Mouse (Mus musculus) activated CD4-positive, CD25-positive, alpha-beta regulatory T cell (primary cell): ENCODE data around the gene Hal. TPM values are rescaled to one million over a fixed set of nuclear protein-coding genes. Genes with fewer than 3 reads are reported as not detected.

Experiments
- polyA plus RNA-seq, 2 experiments: library from polyadenylated mRNA; unstranded; fragments of 100-300 nt; shearing (Covaris generic); gene quantifications; one replicate each; pipeline ENCODE4 v1.2.1; 2017

Gene Hal
- polyA plus RNA-seq, result not detected

GRCm38 (mm10) chr10:93488066-93488827, at the start of gene Hal:
Gene Hal, plus strand, starts transcription at chr10:93488768.

GRCm38 (mm10) chr10:93539775-93540430, 51.3 kb downstream of the Hal start, which contains the start of gene Amdhd1:
Gene Amdhd1, minus strand, starts transcription at chr10:93540033.

DNA sequence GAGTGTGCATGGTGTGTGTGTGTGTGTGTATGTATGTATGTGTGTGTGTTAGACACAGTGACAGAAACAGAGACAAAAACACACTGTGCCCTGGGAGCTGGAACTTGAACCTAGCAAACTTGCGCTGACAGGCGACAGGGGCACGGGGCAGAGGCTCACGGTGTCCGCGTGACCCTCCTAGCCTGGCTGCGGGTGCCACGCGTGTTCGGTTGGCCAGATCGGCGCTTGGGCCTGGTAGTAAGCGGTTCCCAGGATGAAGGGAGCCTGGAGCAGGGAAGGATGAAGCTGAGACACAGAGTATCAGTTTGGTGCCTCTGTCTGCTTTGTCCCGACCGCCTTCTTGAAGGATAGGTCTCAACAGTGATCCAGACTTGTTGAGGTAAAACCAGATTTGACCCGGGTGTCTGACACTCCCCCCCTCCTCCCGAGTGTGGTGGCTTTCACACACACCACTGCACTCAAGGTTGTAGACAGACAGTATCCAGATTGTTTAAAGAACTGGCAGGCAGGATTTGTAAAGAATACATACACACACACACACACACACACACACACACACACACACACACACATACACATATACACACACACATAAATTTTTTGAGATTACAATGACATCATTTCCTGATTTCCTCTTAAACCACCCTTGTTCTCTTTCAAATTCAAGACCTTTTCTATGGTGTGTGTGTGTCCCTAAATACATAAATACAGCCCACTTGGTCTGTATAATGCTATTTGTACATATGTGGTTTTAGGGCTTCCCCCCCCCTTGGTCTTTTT, 52.1 kb downstream of the Hal start, which contains the start of gene Ccdc38:
Gene Ccdc38 (plus strand): TSS at position 202 of the 780 bp plus-strand sequence.

Other genes with a start within 250 kb of the Hal start
- 10 to 100 TPM; 72.3 to 72.8 TPM for gene Elk3, start 177.6 kb upstream of the Hal start, polyA plus RNA-seq
- 100 to 1,000 TPM; 242 to 244 TPM for gene Lta4h, start 35.4 kb upstream of the Hal start, polyA plus RNA-seq
- gene Amdhd1, start 51.3 kb downstream of the Hal start, polyA plus RNA-seq, result under 1 TPM in 1 of 2 experiments, not detected in 1; 0.83 TPM
- 1 to 10 TPM in 1 of 2 experiments, under 1 TPM in 1; 0.48 to 1.4 TPM for gene Ccdc38, start 51.9 kb downstream of the Hal start, polyA plus RNA-seq
- 10 to 100 TPM; 47.9 to 68.8 TPM for gene Snrpf, start 100.9 kb downstream of the Hal start, polyA plus RNA-seq
- gene Ntn4, start 151.9 kb downstream of the Hal start, polyA plus RNA-seq, result 1 to 10 TPM in 1 of 2 experiments, not detected in 1; 3.8 TPM